ENCODE assay signal across 10 mouse cellular contexts in the genomic region with DNA sequence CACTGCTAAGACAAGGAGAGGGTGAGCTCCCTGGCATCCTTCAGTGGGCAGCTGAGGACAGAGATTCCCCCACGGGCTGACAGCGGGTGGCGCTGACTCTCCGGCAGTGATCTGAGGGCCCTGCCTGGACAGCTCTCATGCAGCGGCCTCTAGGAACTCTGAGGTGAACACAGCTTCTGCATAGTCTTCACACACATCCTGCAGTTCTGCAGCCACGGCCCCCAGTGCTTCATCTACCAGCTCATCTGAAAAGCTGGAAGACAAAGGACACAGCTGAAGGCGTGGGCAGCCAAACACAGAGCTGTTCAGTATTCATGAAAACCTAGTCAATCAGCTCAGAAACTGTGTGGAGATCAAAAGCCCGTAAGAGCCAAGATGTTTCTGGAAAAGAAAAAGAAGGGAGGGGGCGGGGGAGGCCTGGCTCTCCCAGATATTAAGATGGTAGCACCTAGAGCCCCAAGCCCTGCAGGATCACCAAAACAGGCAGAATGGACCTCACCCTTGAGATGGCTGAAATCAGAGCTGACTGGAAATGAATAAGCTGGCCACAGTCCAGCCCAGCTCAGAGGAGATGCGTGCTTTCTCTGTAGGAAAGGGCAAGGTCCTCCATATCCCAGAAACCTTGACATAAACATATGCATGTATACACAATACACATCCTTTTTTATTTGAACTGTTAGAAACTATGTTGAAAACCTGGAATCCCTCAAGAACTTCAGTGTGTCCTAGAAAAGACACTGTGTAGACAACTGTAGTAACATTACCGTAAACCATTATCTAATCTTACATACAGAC. TPM values are rescaled to one million over a fixed set of nuclear protein-coding genes. Genes with fewer than 3 reads are reported as not detected.
A peak's percentile ranks its signal among the peaks of the same experiment; 100 is the strongest.
DNase-seq lines count a peak whose midpoint lies in the region; ATAC-seq and TF ChIP-seq lines count a peak whose summit lies in the region.
"Had no signal": no experiment of that assay in that cellular context is flagged by ENCODE, and none has a peak within 500 bp of the region (broad histone marks: within the 10 kb centered on the region; RNA-seq: fewer than 3 reads in every experiment).

No protein-coding gene starts in this region.

- no peak for DNase-seq in frontal cortex, postnatal 25 days (ENCODE audit: low spot score in 2 of 2)
- DNase-seq in brain, embryonic 14.5 days (ENCODE audit: low read depth), result peak; percentile 78
- peak; percentile 75 to 87 for DNase-seq in layer of hippocampus, adult 18-20 months (ENCODE audit: low spot score in 2 of 2)
- DNase-seq in kidney, adult 2 months, result no peak
- no peak for DNase-seq in kidney, adult 8-10 months
- DNase-seq in spleen, postnatal 4 days (ENCODE audit: low spot score in 2 of 2), result no peak
- DNase-seq: heart, postnatal 14 days; liver had no signal

- H3K27ac ChIP-seq in neural tube, embryonic 15.5 days (replicated peaks), result peak overlapping the region; percentile 39; the same call in 1 of the 2 replicates
- no peak overlapping the region for H3K27ac ChIP-seq in kidney, adult 2 months (ENCODE audit: insufficient read depth, low read depth, low read length)

- no peak for TF ChIP-seq CTCF in brain, embryonic 14.5 days (IDR thresholded peaks at IDR 0.05; ENCODE audit: borderline replicate concordance, extremely low read depth, insufficient read depth, insufficient read length)
- no peak for TF ChIP-seq CTCF in kidney, adult 2 months (conservative IDR thresholded peaks at IDR 0.05; ENCODE audit: insufficient read depth, insufficient read length, low read depth, low read length)

- no peaks in the 10 kb centered on the region for H3K27me3 ChIP-seq in neural tube, embryonic 15.5 days (replicated peaks)
- no peaks in the 10 kb centered on the region for H3K27me3 ChIP-seq in kidney, adult 2 months (replicated peaks; ENCODE audit: control insufficient read depth, insufficient read depth, low read length)

- H3K9me3 ChIP-seq in neural tube, embryonic 15.5 days (replicated peaks), result no peaks in the 10 kb centered on the region

- no peak overlapping the region for H3K9ac ChIP-seq in neural tube, embryonic 15.5 days (replicated peaks)

- 0 out of 2 replicates have a peak, but pooled peaks cover 3% of the 10 kb centered on the region for H3K4me1 ChIP-seq in neural tube, embryonic 15.5 days
- peaks cover 4% of the 10 kb centered on the region; the same call in 1 of the 2 replicates for H3K4me1 ChIP-seq in kidney, adult 2 months (ENCODE audit: control insufficient read depth, insufficient read depth, low read length)

- WGBS in neural tube, embryonic 15.5 days, result 66% methylated on average over 11 of the region's 11 CpGs
- 87% methylated on average over 11 of the region's 11 CpGs for WGBS in kidney, adult 2 months

- H3K36me3 ChIP-seq in neural tube, embryonic 15.5 days, result peaks cover 63% of the 10 kb centered on the region
- H3K36me3 ChIP-seq in kidney, adult 2 months (ENCODE audit: control insufficient read depth, insufficient read depth, low read length), result no peaks in the 10 kb centered on the region; the same call in 1 of the 2 replicates

- no peak overlapping the region for H3K4me3 ChIP-seq in neural tube, embryonic 15.5 days (replicated peaks)
- no peak overlapping the region for H3K4me3 ChIP-seq in kidney, adult 2 months (ENCODE audit: insufficient read depth, low read depth, low read length)

- H3K4me2 ChIP-seq in neural tube, embryonic 15.5 days, result no peak overlapping the region

- TF ChIP-seq POLR2A in brain, embryonic 14.5 days (IDR thresholded peaks at IDR 0.05; ENCODE audit: borderline replicate concordance, extremely low read depth, insufficient read depth, insufficient read length, poor library complexity, severe bottlenecking), result no peak
- no peak for TF ChIP-seq POLR2A in kidney, adult 2 months (IDR thresholded peaks at IDR 0.05; ENCODE audit: low read depth, low read length)

- peak; percentile 73 for ATAC-seq in frontal cortex, adult (ENCODE audit: low TSS enrichment)
- ATAC-seq in neural tube, embryonic 15.5 days (ENCODE audit: low FRiP score), result no peak

RNA-seq across cellular contexts. Expression of a gene that starts 19.8 kb away (rescaled TPM):
- polyA plus RNA-seq in brain, embryonic 14.5 days (2012; rRNA removed), result 8.2 and 13.0 TPM in 2 replicates
- total RNA-seq in layer of hippocampus, adult 18-20 months (2021), result 10 to 100 TPM; 31.6 to 34.4 TPM
- 4.5 and 5.3 TPM in 2 replicates for polyA plus RNA-seq in neural tube, embryonic 15.5 days (2015; fragmentation: Nextera tagmentation; extraction: Ambion mirVana)
- polyA plus RNA-seq in kidney, adult 2 months (2012; rRNA removed), result 4.7 and 5.5 TPM in 2 replicates

RNA-seq across cellular contexts. Expression of a gene that starts 51.3 kb away (rescaled TPM):
- 3.2 and 6.6 TPM in 2 replicates for polyA plus RNA-seq in brain, embryonic 14.5 days (2012; rRNA removed)
- total RNA-seq in layer of hippocampus, adult 18-20 months (2021), result 10 to 100 TPM; 10.4 to 11.6 TPM
- polyA plus RNA-seq in neural tube, embryonic 15.5 days (2015; fragmentation: Nextera tagmentation; extraction: Ambion mirVana), result 1.00 and 1.4 TPM in 2 replicates
- 0.20 and 0.23 TPM in 2 replicates for polyA plus RNA-seq in kidney, adult 2 months (2012; rRNA removed)

RNA-seq across cellular contexts. Expression of a gene that starts 51.9 kb away (rescaled TPM):
- 28.2 and 31.3 TPM in 2 replicates for polyA plus RNA-seq in brain, embryonic 14.5 days (2012; rRNA removed)
- 10 to 100 TPM; 19.8 to 26.3 TPM for total RNA-seq in layer of hippocampus, adult 18-20 months (2021)
- 15.7 and 16.4 TPM in 2 replicates for polyA plus RNA-seq in neural tube, embryonic 15.5 days (2015; fragmentation: Nextera tagmentation; extraction: Ambion mirVana)
- polyA plus RNA-seq in kidney, adult 2 months (2012; rRNA removed), result 4.6 and 4.8 TPM in 2 replicates

RNA-seq across cellular contexts. Expression of a gene that starts 52.0 kb away (rescaled TPM):
- 66.5 and 78.4 TPM in 2 replicates for polyA plus RNA-seq in brain, embryonic 14.5 days (2012; rRNA removed)
- 10 to 100 TPM; 29.9 to 33.0 TPM for total RNA-seq in layer of hippocampus, adult 18-20 months (2021)
- polyA plus RNA-seq in neural tube, embryonic 15.5 days (2015; fragmentation: Nextera tagmentation; extraction: Ambion mirVana), result 162 and 174 TPM in 2 replicates
- 125 and 149 TPM in 2 replicates for polyA plus RNA-seq in kidney, adult 2 months (2012; rRNA removed)

Comparison
In these comparisons a context has a peak if more than half of its experiments do, and no peak if none do; other contexts are left out.
1. DNase-seq: peak in brain, embryonic 14.5 days (single experiment) and layer of hippocampus, adult 18-20 months (2 of 2); none in frontal cortex, postnatal 25 days (0 of 2), kidney, adult 2 months (single experiment), kidney, adult 8-10 months (0 of 2) and spleen, postnatal 4 days (0 of 2).